Mouse (Mus musculus) myocyte (in vitro differentiated cells): ENCODE data around the gene Trim37.

Experiments
- POLR2A ChIP-seq: IDR thresholded peaks from one replicate; pipeline ENCODE4 v1.6.1; 2011; ENCODE audit warnings: low read depth, mild to moderate bottlenecking, control low read depth, moderate library complexity; ENCODE audit not compliant: insufficient read length
- TCF12 ChIP-seq: IDR thresholded peaks from one replicate; pipeline ENCODE4 v1.6.1; 2011; ENCODE audit warnings: mild to moderate bottlenecking, control low read depth; ENCODE audit not compliant: poor library complexity, insufficient read depth, severe bottlenecking

GRCm38 (mm10) chr11:87253294-87253693, 126.4 kb downstream of the Trim37 start:
- TF ChIP-seq TCF12 (no peak), POLR2A (no peak)
